Mouse (Mus musculus) lung, postnatal 0 days (tissue): ENCODE data around the gene Ttc25.

Experiments
- CTCF ChIP-seq: IDR thresholded peaks from 2 replicates; pipeline ENCODE4 v1.5.1; 2016; ENCODE audit warnings: antibody characterized with exemption, mild to moderate bottlenecking
- EP300 ChIP-seq: IDR thresholded peaks from 2 replicates; pipeline ENCODE4 v1.6.1; 2016; ENCODE audit warnings: antibody characterized with exemption, mild to moderate bottlenecking, control low read depth

DNA sequence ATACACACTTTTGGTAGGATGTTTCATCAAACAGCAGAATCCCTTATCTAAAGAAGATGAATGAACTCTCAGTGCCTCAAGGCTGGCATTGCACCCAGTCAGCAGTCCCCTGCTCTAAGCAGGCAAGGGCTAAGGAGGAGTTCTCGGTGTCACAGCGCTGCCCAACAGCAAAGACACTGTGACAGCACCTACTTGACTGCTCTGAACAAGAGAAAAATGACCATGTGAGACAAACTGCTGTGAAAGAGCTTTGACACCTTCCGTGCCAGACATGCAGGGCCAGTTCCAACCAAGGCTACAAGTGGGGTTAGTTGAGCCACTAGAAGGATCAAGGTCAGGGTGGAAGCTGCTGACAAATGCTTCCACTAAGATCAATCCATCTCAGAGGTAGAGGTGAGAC, 39.7 kb downstream of the Ttc25 start:
- TF ChIP-seq CTCF (no peak), EP300 (no peak)
